Mouse (Mus musculus) erythroblast, embryonic 14.5 days (primary cell): ENCODE results near the gene Pdlim1.

Experiments used
- GATA1 ChIP-seq: IDR thresholded peaks from 2 replicates; pipeline ENCODE4 v1.6.1; 2012; ENCODE audit warnings: low read length, inconsistent platforms, mixed read lengths
- TAL1 ChIP-seq: IDR thresholded peaks from 3 replicates; pipeline ENCODE4 v1.6.1; 2012; ENCODE audit warnings: low read length, inconsistent platforms, mixed read lengths

- TF ChIP-seq GATA1 (no peak), TAL1 (no peak)
Measured at GRCm38 (mm10) chr19:40178311-40178710, 93.3 kb downstream of the Pdlim1 start.
